ENCODE assay signal across 17 mouse cellular contexts in genomic region chr16:29938700-29939099, GRCm38 (mm10).
"Had no signal": no experiment of that assay in that cellular context is flagged by ENCODE, and none has a peak within 500 bp of the region (broad histone marks: within the 10 kb centered on the region; RNA-seq: fewer than 3 reads in every experiment).

No protein-coding gene starts in this region.

- H3K4me2 ChIP-seq: lung, embryonic 15.5 days; midbrain, embryonic 11.5 days; midbrain, embryonic 13.5 days; midbrain, embryonic 15.5 days; neural tube, embryonic 12.5 days had no signal

- H3K36me3 ChIP-seq: lung, embryonic 15.5 days; midbrain, embryonic 13.5 days; midbrain, embryonic 15.5 days; neural tube, embryonic 12.5 days had no signal

- H3K4me3 ChIP-seq: lung, embryonic 15.5 days; megakaryocyte, embryonic 14.5 days; midbrain, embryonic 13.5 days; midbrain, embryonic 15.5 days; neural tube, embryonic 12.5 days had no signal

- H3K4me1 ChIP-seq: midbrain, embryonic 13.5 days; midbrain, embryonic 15.5 days had no signal

- H3K9ac ChIP-seq: liver, postnatal 0 days; lung, embryonic 15.5 days; midbrain, embryonic 13.5 days; midbrain, embryonic 15.5 days; neural tube, embryonic 12.5 days had no signal

- DNase-seq: liver, postnatal 0 days; lung, adult 2 months; lung, postnatal 14 days; lung, postnatal 36 days; right cerebral cortex, postnatal 25 days; right cerebral cortex, postnatal 4 days; spleen, adult 18-20 months; thymus, adult 18-20 months; thymus, postnatal 14 days; thymus, postnatal 4 days had no signal

- H3K27ac ChIP-seq: lung, embryonic 15.5 days; macrophage; midbrain, embryonic 13.5 days; midbrain, embryonic 15.5 days; neural tube, embryonic 12.5 days had no signal

- H3K27me3 ChIP-seq: lung, embryonic 15.5 days; megakaryocyte, embryonic 14.5 days; neural tube, embryonic 12.5 days had no signal

- H3K9me3 ChIP-seq: lung, embryonic 15.5 days; midbrain, embryonic 13.5 days; midbrain, embryonic 15.5 days; neural tube, embryonic 12.5 days had no signal
